ENCODE assay signal across 8 mouse cellular contexts in genomic region chr5:44224916-44225600, GRCm38 (mm10). TPM values are rescaled to one million over a fixed set of nuclear protein-coding genes. Genes with fewer than 3 reads are reported as not detected.
DNase-seq lines count a peak whose midpoint lies in the region; ATAC-seq lines count a peak whose summit lies in the region.

No protein-coding gene starts in this region.

- peaks cover 30% of the 10 kb centered on the region for H3K4me1 ChIP-seq in heart, embryonic 15.5 days (replicated peaks)
- H3K4me1 ChIP-seq in hindbrain, embryonic 12.5 days = peaks cover 24% of the 10 kb centered on the region
- H3K4me1 ChIP-seq in midbrain, embryonic 14.5 days (ENCODE audit: control insufficient read depth, insufficient read depth, low read length) = peaks cover 26% of the 10 kb centered on the region

- DNase-seq in heart, adult 9 months (ENCODE audit: low spot score in 2 of 2) = no peak
- peak; percentile 7 for DNase-seq in ZHBTc4 (ENCODE audit: low read depth, low spot score)
- no peak for DNase-seq in midbrain, embryonic 14.5 days
- no peak for DNase-seq in layer of hippocampus, postnatal 25 days (ENCODE audit: extremely low spot score in 1 of 2, low spot score in 1 of 2)
- no peak for DNase-seq in urinary bladder, postnatal 14 days (ENCODE audit: low spot score)
- no peak for DNase-seq in spleen, postnatal 14 days (ENCODE audit: low spot score in 2 of 2)

- no peak overlapping the region for H3K27ac ChIP-seq in heart, embryonic 15.5 days
- no peak overlapping the region for H3K27ac ChIP-seq in hindbrain, embryonic 12.5 days
- no peak overlapping the region for H3K27ac ChIP-seq in midbrain, embryonic 14.5 days (replicated peaks; ENCODE audit: low read depth, low read length)

- no peaks in the 10 kb centered on the region for H3K9me3 ChIP-seq in heart, embryonic 15.5 days (replicated peaks)
- no peaks in the 10 kb centered on the region for H3K9me3 ChIP-seq in hindbrain, embryonic 12.5 days (replicated peaks)
- H3K9me3 ChIP-seq in midbrain, embryonic 14.5 days (ENCODE audit: control insufficient read depth, low read length) = no peaks in the 10 kb centered on the region

- H3K27me3 ChIP-seq in heart, embryonic 15.5 days = no peaks in the 10 kb centered on the region
- no peaks in the 10 kb centered on the region for H3K27me3 ChIP-seq in hindbrain, embryonic 12.5 days
- no peaks in the 10 kb centered on the region for H3K27me3 ChIP-seq in midbrain, embryonic 14.5 days (ENCODE audit: control insufficient read depth, insufficient read depth, low read length)

- no peaks in the 10 kb centered on the region for H3K36me3 ChIP-seq in heart, embryonic 15.5 days
- no peaks in the 10 kb centered on the region for H3K36me3 ChIP-seq in hindbrain, embryonic 12.5 days
- H3K36me3 ChIP-seq in midbrain, embryonic 14.5 days (ENCODE audit: control insufficient read depth, insufficient read depth, low read length) = no peaks in the 10 kb centered on the region

- H3K4me3 ChIP-seq in heart, embryonic 15.5 days = peak overlapping the region; percentile 90
- peak overlapping the region; percentile 97 for H3K4me3 ChIP-seq in hindbrain, embryonic 12.5 days
- H3K4me3 ChIP-seq in midbrain, embryonic 14.5 days (replicated peaks; ENCODE audit: low read depth, low read length) = peak overlapping the region; percentile 86

- H3K4me2 ChIP-seq in heart, embryonic 15.5 days = peak overlapping the region; percentile 80
- H3K4me2 ChIP-seq in hindbrain, embryonic 12.5 days (replicated peaks) = peak overlapping the region; percentile 72
- H3K4me2 ChIP-seq in midbrain, embryonic 14.5 days (ENCODE audit: low read length) = peak overlapping the region; percentile 67

- no peak for ATAC-seq in heart, embryonic 15.5 days (replicated peaks; ENCODE audit: insufficient number of reproducible peaks, insufficient read depth, low FRiP score, low read depth)
- ATAC-seq in hindbrain, embryonic 12.5 days (ENCODE audit: low FRiP score) = no peak
- no peak for ATAC-seq in midbrain, embryonic 14.5 days (ENCODE audit: low FRiP score, low TSS enrichment)

- 74% methylated on average over 4 of the region's 4 CpGs for WGBS in heart, embryonic 15.5 days
- 74% methylated on average over 4 of the region's 4 CpGs for WGBS in hindbrain, embryonic 12.5 days
- WGBS in midbrain, embryonic 14.5 days = 65% methylated on average over 4 of the region's 4 CpGs

- peak overlapping the region; percentile 93; the same call in 1 of the 2 replicates for H3K9ac ChIP-seq in heart, embryonic 15.5 days
- H3K9ac ChIP-seq in hindbrain, embryonic 12.5 days = peak overlapping the region; percentile 95; the same call in 1 of the 2 replicates
- H3K9ac ChIP-seq in midbrain, embryonic 14.5 days (replicated peaks; ENCODE audit: low read length) = peak overlapping the region; percentile 92; the same call in 1 of the 2 replicates

RNA-seq across cellular contexts. Expression of gene Tapt1, which starts 1.4 kb away (rescaled TPM):
- 20.8 and 24.4 TPM in 2 replicates for polyA plus RNA-seq in heart, embryonic 15.5 days (2015; fragmentation: Nextera tagmentation; extraction: Ambion mirVana)
- polyA plus RNA-seq in hindbrain, embryonic 12.5 days (2016; fragmentation: Nextera tagmentation; extraction: Ambion mirVana) = 36.1 and 37.6 TPM in 2 replicates
- polyA plus RNA-seq in midbrain, embryonic 14.5 days (2014; fragmentation: Nextera tagmentation; extraction: Ambion mirVana) = 31.7 and 34.6 TPM in 2 replicates
- total RNA-seq in layer of hippocampus, postnatal 25 days (2021) = 10 to 100 TPM; 43.2 to 50.9 TPM
